Mouse (Mus musculus): ENCODE results near the gene Trio. TPM values are rescaled to one million over a fixed set of nuclear protein-coding genes. Genes with fewer than 3 reads are reported as not detected.
A peak's percentile ranks its signal among the peaks of the same experiment; 100 is the strongest.

Gene Trio
- polyA plus RNA-seq, 1 experiment = 187 TPM

- WGBS = 76% methylated on average over 12 of the region's 12 CpGs
- Histone ChIP-seq H3K27me3 (ENCODE audit: control insufficient read depth, insufficient read depth, low read length) (no peaks in the 10 kb centered on the region), H3K4me3 (replicated peaks; ENCODE audit: insufficient read depth, low read depth, low read length) (no peak overlapping the region), H3K27ac (ENCODE audit: insufficient read depth, low read length) (peak overlapping the region; percentile 98), H3K4me1 (ENCODE audit: control insufficient read depth, insufficient read depth, low read length) (peaks cover 58% of the 10 kb centered on the region)
- TF ChIP-seq POLR2A (IDR thresholded peaks at IDR 0.05; ENCODE audit: borderline replicate concordance, insufficient read depth, low read length) (no peak), CTCF (IDR thresholded peaks at IDR 0.05; ENCODE audit: borderline replicate concordance, insufficient read depth, low read depth, low read length) (no peak)
- DNase-seq = peak in 1 of 2 experiments; percentile 48
These were observed 89.6 kb downstream of the Trio start for GRCm38 (mm10) chr15:27935772-27936746.

GRCm38 (mm10) chr15:27933270-27933669 lies 92.4 kb downstream of the Trio start:
- Histone ChIP-seq H3K27me3 (ENCODE audit: control insufficient read depth, insufficient read depth, low read length) (no peaks in the 10 kb centered on the region), H3K4me3 (replicated peaks; ENCODE audit: insufficient read depth, low read depth, low read length) (no peak overlapping the region), H3K4me1 (ENCODE audit: control insufficient read depth, insufficient read depth, low read length) (peaks cover 50% of the 10 kb centered on the region), H3K27ac (ENCODE audit: insufficient read depth, low read length) (no peak overlapping the region)
- 91% methylated on average over 1 of the region's 1 CpGs for WGBS
- TF ChIP-seq CTCF (IDR thresholded peaks at IDR 0.05; ENCODE audit: borderline replicate concordance, insufficient read depth, low read depth, low read length) = no peak
- no peak for TF ChIP-seq POLR2A (IDR thresholded peaks at IDR 0.05; ENCODE audit: borderline replicate concordance, insufficient read depth, low read length)
- DNase-seq = no peak

- Histone ChIP-seq H3K4me3 (replicated peaks; ENCODE audit: insufficient read depth, low read depth, low read length) (no peak overlapping the region), H3K27me3 (ENCODE audit: control insufficient read depth, insufficient read depth, low read length) (no peaks in the 10 kb centered on the region), H3K4me1 (ENCODE audit: control insufficient read depth, insufficient read depth, low read length) (peaks cover 47% of the 10 kb centered on the region), H3K27ac (ENCODE audit: insufficient read depth, low read length) (no peak overlapping the region)
- TF ChIP-seq POLR2A (IDR thresholded peaks at IDR 0.05; ENCODE audit: borderline replicate concordance, insufficient read depth, low read length) (no peak), CTCF (IDR thresholded peaks at IDR 0.05; ENCODE audit: borderline replicate concordance, insufficient read depth, low read depth, low read length) (no peak)
- WGBS = 34% methylated on average over 12 of the region's 12 CpGs
- DNase-seq = no peak
These were observed 93.8 kb downstream of the Trio start for GRCm38 (mm10) chr15:27931891-27932290.

GRCm38 (mm10) chr15:27931459-27931858 lies 94.2 kb downstream of the Trio start:
- Histone ChIP-seq H3K4me3 (replicated peaks; ENCODE audit: insufficient read depth, low read depth, low read length) (no peak overlapping the region), H3K4me1 (ENCODE audit: control insufficient read depth, insufficient read depth, low read length) (peaks cover 45% of the 10 kb centered on the region), H3K27ac (ENCODE audit: insufficient read depth, low read length) (no peak overlapping the region), H3K27me3 (ENCODE audit: control insufficient read depth, insufficient read depth, low read length) (no peaks in the 10 kb centered on the region)
- TF ChIP-seq POLR2A (IDR thresholded peaks at IDR 0.05; ENCODE audit: borderline replicate concordance, insufficient read depth, low read length) (no peak), CTCF (IDR thresholded peaks at IDR 0.05; ENCODE audit: borderline replicate concordance, insufficient read depth, low read depth, low read length) (no peak)
- 94% methylated on average over 14 of the region's 14 CpGs for WGBS
- no peak for DNase-seq

GRCm38 (mm10) chr15:27927614-27928013 lies 98.0 kb downstream of the Trio start:
- 95% methylated on average over 6 of the region's 6 CpGs for WGBS
- no peak overlapping the region for H3K4me3 ChIP-seq (replicated peaks; ENCODE audit: insufficient read depth, low read depth, low read length)
- no peak for DNase-seq
- peaks cover 46% of the 10 kb centered on the region for H3K4me1 ChIP-seq (ENCODE audit: control insufficient read depth, insufficient read depth, low read length)
- TF ChIP-seq CTCF (IDR thresholded peaks at IDR 0.05; ENCODE audit: borderline replicate concordance, insufficient read depth, low read depth, low read length) (no peak), POLR2A (IDR thresholded peaks at IDR 0.05; ENCODE audit: borderline replicate concordance, insufficient read depth, low read length) (no peak)
- H3K27ac ChIP-seq (ENCODE audit: insufficient read depth, low read length) = no peak overlapping the region
- no peaks in the 10 kb centered on the region for H3K27me3 ChIP-seq (ENCODE audit: control insufficient read depth, insufficient read depth, low read length)

- TF ChIP-seq POLR2A (IDR thresholded peaks at IDR 0.05; ENCODE audit: borderline replicate concordance, insufficient read depth, low read length) (no peak), CTCF (IDR thresholded peaks at IDR 0.05; ENCODE audit: borderline replicate concordance, insufficient read depth, low read depth, low read length) (no peak)
- no peak for DNase-seq
- H3K4me1 ChIP-seq (ENCODE audit: control insufficient read depth, insufficient read depth, low read length) = peaks cover 45% of the 10 kb centered on the region
- WGBS = 63% methylated on average over 18 of the region's 18 CpGs
- H3K4me3 ChIP-seq (replicated peaks; ENCODE audit: insufficient read depth, low read depth, low read length) = no peak overlapping the region
- no peak overlapping the region for H3K27ac ChIP-seq (ENCODE audit: insufficient read depth, low read length)
- no peaks in the 10 kb centered on the region for H3K27me3 ChIP-seq (ENCODE audit: control insufficient read depth, insufficient read depth, low read length)
These were observed 98.7 kb downstream of the Trio start for GRCm38 (mm10) chr15:27926941-27927340.

- no peak for TF ChIP-seq POLR2A (IDR thresholded peaks at IDR 0.05; ENCODE audit: borderline replicate concordance, insufficient read depth, low read length)
- no peak for TF ChIP-seq CTCF (IDR thresholded peaks at IDR 0.05; ENCODE audit: borderline replicate concordance, insufficient read depth, low read depth, low read length)
- Histone ChIP-seq H3K27me3 (ENCODE audit: control insufficient read depth, insufficient read depth, low read length) (no peaks in the 10 kb centered on the region), H3K4me1 (ENCODE audit: control insufficient read depth, insufficient read depth, low read length) (peaks cover 41% of the 10 kb centered on the region), H3K27ac (ENCODE audit: insufficient read depth, low read length) (no peak overlapping the region), H3K4me3 (replicated peaks; ENCODE audit: insufficient read depth, low read depth, low read length) (no peak overlapping the region)
- WGBS = 82% methylated on average over 7 of the region's 7 CpGs
- DNase-seq = no peak
These were observed 99.2 kb downstream of the Trio start for GRCm38 (mm10) chr15:27926450-27926849.

- WGBS = 27% methylated on average over 8 of the region's 8 CpGs
- H3K27me3 ChIP-seq (ENCODE audit: control insufficient read depth, insufficient read depth, low read length) = no peaks in the 10 kb centered on the region
- H3K4me1 ChIP-seq (ENCODE audit: control insufficient read depth, insufficient read depth, low read length) = peaks cover 38% of the 10 kb centered on the region
- H3K27ac ChIP-seq (ENCODE audit: insufficient read depth, low read length) = peak overlapping the region; percentile 82; the same call in 1 of the 2 replicates
- TF ChIP-seq POLR2A (IDR thresholded peaks at IDR 0.05; ENCODE audit: borderline replicate concordance, insufficient read depth, low read length) (no peak), CTCF (IDR thresholded peaks at IDR 0.05; ENCODE audit: borderline replicate concordance, insufficient read depth, low read depth, low read length) (no peak)
- no peak for DNase-seq
- H3K4me3 ChIP-seq (replicated peaks; ENCODE audit: insufficient read depth, low read depth, low read length) = no peak overlapping the region
These were observed 99.8 kb downstream of the Trio start for GRCm38 (mm10) chr15:27925865-27926264.
